Mouse (Mus musculus): Measurements from ENCODE around the gene Rps29.
"Not testable (repeated sequence)": the region's sequence is repeated elsewhere in the genome, so short reads cannot be mapped to it uniquely, and the experiment has no call there.

Rps29 gene

GRCm38 (mm10) chr12:69181800-69182199, 22.8 kb upstream of the Rps29 start:
- in situ Hi-C loops (cut with MboI; ENCODE audit: low sequenced_read_pairs): no loop called here

- in situ Hi-C loops (cut with MboI; ENCODE audit: low sequenced_read_pairs): no loop called here
Observed at GRCm38 (mm10) chr12:69179371-69179770, 20.4 kb upstream of the Rps29 start.

GRCm38 (mm10) chr12:69177526-69177925, 18.5 kb upstream of the Rps29 start:
- in situ Hi-C loops (cut with MboI; ENCODE audit: low sequenced_read_pairs): no loop called here

GRCm38 (mm10) chr12:69175975-69176374, 17.0 kb upstream of the Rps29 start:
- in situ Hi-C loops (cut with MboI; ENCODE audit: low sequenced_read_pairs): no loop called here

GRCm38 (mm10) chr12:69171307-69171706, 12.3 kb upstream of the Rps29 start:
- in situ Hi-C loops (cut with MboI; ENCODE audit: low sequenced_read_pairs): no loop called here

DNA sequence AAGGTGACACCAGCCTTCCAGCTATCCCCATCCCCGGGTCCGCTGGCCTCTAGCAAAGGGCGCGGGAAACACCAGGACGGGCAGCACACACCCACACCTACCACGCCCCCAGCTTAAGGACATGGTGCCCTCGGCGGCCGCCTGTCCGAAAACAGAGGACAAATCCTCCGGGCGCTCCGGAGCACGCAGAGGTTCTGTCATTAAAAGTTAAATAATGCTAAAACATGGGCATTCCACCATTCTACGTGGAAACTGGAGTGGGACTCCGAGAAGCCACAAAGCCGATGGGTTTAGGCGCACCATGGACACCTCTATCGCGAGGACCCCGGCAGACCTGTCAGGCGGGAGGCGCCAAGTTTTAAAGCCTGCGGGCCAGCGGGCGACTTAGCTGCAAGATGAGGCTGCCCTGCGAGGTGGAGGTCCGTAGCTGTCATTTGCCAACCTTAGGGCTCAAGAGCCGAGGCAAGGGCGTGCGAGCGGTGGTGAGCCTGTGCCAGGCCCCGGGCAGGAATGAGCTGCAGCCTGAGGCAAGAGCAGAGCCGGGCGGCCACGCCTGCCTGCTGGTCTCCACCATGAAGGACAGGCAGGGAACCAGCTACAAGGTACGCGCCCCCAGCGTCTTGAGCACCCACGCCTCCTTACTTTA, 9.6 kb upstream of the Rps29 start, which contains the start of gene Lrr1:
Lrr1 (plus strand) TSS at position 354 of the 646 bp plus-strand sequence.
- in situ Hi-C loops (cut with MboI; ENCODE audit: low sequenced_read_pairs): no loop called here

- in situ Hi-C loops (cut with MboI; ENCODE audit: low sequenced_read_pairs): no loop called here
Observed at GRCm38 (mm10) chr12:69167656-69168460, 8.9 kb upstream of the Rps29 start.

DNA sequence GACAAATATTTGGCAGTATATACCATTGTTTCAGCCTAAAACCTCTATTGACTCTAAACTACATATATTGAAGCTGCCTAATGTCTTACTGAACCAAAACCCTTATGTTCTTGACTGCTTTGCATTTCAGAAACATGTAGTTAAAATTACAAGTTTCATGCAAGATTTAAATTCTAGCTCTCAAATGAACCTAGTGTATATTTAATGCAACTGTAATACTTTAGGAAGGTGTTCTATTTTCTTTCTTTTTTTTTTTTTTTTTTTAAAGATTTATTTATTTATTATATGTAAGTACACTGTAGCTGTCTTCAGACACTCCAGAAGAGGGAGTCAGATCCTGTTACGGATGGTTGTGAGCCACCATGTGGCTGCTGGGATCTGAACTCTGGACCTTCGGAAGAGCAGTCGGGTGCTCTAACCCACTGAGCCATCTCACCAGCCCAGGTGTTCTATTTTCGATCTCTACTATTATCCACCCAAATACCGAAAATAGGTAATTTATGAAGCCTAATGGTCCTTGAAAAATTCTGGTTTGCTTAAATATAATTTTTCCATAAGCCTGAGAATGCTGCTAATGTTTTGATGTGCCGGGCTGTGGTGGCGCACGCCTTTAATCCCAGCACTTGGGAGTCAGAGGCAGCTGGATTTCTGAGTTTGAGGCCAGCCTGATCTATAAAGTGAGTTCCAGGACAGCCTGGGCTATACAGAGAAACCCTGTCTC, 8.0 kb upstream of the Rps29 start:
- in situ Hi-C loops (cut with MboI; ENCODE audit: low sequenced_read_pairs): not testable (repeated sequence)

GRCm38 (mm10) chr12:69164904-69165303, 5.9 kb upstream of the Rps29 start:
- in situ Hi-C loops (cut with MboI; ENCODE audit: low sequenced_read_pairs): no loop called here

- in situ Hi-C loops (cut with MboI; ENCODE audit: low sequenced_read_pairs): not testable (repeated sequence)
Observed at GRCm38 (mm10) chr12:69163586-69163985, 4.6 kb upstream of the Rps29 start.

DNA sequence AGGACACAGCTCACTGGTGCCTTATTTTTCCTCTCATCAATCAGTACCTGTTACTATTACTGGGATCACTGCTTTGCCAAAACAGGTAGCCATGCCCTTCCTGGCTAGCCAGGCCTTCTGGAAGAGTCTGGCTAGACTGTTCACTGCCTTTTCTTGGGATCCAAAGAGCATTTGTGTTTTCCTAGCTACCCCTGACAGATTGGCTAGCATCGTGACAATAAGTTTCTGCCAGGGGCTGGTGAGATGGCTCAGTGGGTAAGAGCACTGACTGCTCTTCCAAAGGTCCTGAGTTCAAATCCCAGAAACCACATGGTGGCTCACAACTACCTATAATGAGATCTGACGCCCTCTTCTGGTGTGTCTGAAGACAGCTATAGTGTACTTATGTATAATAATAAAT, 1.7 kb upstream of the Rps29 start:
- in situ Hi-C loops (cut with MboI; ENCODE audit: low sequenced_read_pairs): not testable (repeated sequence)

- in situ Hi-C loops (cut with MboI; ENCODE audit: low sequenced_read_pairs): no loop called here
Observed at GRCm38 (mm10) chr12:69159578-69159940, 573 bp upstream of the Rps29 start.

- in situ Hi-C loops (cut with MboI; ENCODE audit: low sequenced_read_pairs): no loop called here
Observed at GRCm38 (mm10) chr12:69158366-69158764, 621 bp downstream of the Rps29 start.

DNA sequence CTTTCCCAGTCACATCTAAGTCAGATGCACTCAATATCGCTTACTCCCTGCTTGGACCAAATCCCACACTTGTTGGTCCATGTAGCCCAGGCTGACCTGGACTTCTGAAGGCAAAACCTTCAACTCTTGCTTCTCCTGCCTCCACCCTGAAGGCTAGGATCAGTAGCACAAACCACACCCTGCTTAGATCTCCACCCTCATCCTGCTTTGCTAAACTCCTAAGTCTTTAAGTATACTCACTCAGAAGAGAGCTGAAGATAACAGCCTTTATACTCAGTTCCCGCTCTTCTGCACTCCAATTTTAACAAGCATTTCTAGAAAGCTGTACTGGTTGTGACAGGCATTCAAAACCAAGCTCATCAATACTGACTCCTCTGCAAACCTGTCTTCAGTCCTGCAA, 1.9 kb downstream of the Rps29 start:
- in situ Hi-C loops (cut with MboI; ENCODE audit: low sequenced_read_pairs): no loop called here

GRCm38 (mm10) chr12:69156436-69156835, 2.5 kb downstream of the Rps29 start:
- in situ Hi-C loops (cut with MboI; ENCODE audit: low sequenced_read_pairs): no loop called here

GRCm38 (mm10) chr12:69155923-69156322, 3.1 kb downstream of the Rps29 start:
- in situ Hi-C loops (cut with MboI; ENCODE audit: low sequenced_read_pairs): no loop called here

DNA sequence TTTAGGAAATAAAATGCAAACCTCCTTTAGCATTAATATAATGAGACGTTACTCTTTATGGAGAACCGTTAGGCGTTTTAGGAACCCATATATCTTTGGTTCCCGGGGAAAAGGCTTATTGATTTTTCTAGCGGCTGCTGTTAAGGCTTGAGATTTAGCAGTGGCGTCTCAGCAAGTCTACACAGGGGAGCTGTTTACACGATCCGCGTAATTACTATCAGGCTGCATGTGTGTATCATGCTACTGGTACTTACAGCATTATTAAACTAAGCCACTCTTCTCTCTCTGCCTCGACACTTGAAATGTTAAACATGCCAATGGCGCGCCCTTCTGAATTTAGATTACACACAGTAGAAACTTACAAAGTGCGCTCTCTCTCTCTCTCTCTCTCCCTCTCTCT, 8.9 kb downstream of the Rps29 start:
- in situ Hi-C loops (cut with MboI; ENCODE audit: low sequenced_read_pairs): no loop called here

- in situ Hi-C loops (cut with MboI; ENCODE audit: low sequenced_read_pairs): no loop called here
Observed at GRCm38 (mm10) chr12:69147166-69147735, 11.7 kb downstream of the Rps29 start.

DNA sequence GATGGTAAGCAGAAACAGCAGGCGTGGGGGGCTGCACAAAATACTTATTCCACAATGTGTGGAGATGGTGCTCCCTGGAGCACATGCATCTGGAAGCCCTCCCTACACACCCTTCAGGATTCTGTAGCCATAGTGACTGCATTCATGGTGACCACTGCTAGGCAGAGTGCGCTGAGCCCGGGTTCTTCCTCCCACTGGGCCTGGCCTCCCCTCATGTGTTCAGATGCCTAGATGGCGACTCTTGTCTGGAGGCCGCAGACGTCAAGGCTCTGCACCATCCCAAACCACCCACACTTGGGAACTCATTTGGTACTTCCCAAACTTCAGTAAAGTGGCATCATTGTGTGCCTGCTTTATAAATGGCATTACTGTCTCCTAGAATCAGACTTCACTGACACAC, 15.5 kb downstream of the Rps29 start:
- in situ Hi-C loops (cut with MboI; ENCODE audit: low sequenced_read_pairs): no loop called here

- in situ Hi-C loops (cut with MboI; ENCODE audit: low sequenced_read_pairs): no loop called here
Observed at GRCm38 (mm10) chr12:69139841-69140240, 19.1 kb downstream of the Rps29 start.

GRCm38 (mm10) chr12:69139201-69139600, 19.8 kb downstream of the Rps29 start:
- in situ Hi-C loops (cut with MboI; ENCODE audit: low sequenced_read_pairs): no loop called here
